Mouse (Mus musculus) heart, postnatal 0 days (tissue): Measurements from ENCODE around the gene Tpp1.

ENCODE experiments used
- CTCF ChIP-seq: IDR thresholded peaks from 2 replicates; pipeline ENCODE4 v1.5.1; 2016; ENCODE audit warnings: antibody characterized with exemption, control low read depth, low read depth
- EP300 ChIP-seq: IDR thresholded peaks from 2 replicates; pipeline ENCODE4 v1.6.1; 2016; ENCODE audit warnings: antibody characterized with exemption, low read depth

GRCm38 (mm10) chr7:105796972-105797371 lies 44.9 kb upstream of the Tpp1 start:
- TF ChIP-seq EP300, result no peak
- no peak for TF ChIP-seq CTCF
